Mouse (Mus musculus) v-Abl transformed pro-B cells (cell line): ENCODE results near the gene Atcay.

Source experiments
- in situ Hi-C, 2 experiments: fragments of 400-800 bp; cut with MboI; formaldehyde crosslinking; loops; one replicate each; pipeline ENCODE4 v1.15.1; 2025; ENCODE audit not compliant: unreplicated experiment in 2 of 2

Gene Atcay

DNA sequence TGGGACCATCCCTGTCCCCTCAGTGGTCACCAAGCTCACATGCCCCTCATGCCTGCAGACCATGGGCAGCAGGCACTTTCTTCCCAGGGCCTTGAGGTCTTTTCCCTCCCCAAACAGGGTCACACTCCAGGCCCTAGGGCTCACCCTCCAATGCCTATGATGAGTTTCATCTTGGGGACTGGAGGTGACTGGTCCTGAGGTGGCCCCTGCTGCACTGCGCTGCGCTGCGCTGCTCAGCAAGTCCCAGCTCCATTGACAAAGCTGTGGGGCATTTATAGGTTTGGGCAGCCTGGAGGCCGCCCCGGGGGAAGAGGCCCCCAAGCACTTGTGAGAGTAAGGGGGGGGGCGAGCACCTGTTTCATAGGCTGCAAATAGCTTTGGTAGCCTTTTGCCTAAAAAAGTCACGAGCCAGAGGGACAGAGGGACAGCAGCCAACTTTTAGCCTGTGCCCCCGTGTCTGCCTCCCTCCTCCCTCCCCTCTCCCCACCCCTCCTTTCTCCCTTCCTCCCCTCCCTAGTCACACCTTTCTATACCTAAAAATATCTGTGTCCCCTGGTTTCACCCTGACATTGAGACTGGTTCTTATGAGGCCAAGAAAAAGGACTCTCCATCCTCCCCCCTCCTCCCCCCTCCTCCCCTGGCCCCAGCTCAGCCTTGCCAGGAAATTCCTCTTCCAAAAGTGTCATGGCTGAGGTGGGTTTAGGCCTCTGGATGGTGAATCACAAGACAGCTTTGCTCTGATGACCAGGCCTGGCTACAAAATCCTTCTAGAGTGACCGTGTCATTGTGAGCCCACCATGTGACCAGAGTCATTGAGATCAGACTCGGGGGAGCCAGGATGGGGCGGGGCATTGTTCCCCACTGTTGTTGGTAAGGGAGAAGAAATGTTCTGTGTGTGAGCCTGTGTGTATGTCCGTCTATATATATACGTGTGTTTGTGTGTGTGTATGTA, 28.6 kb downstream of the Atcay start, which contains the start of gene Nmrk2:
Gene Nmrk2, minus strand, starts transcription at position 245 of the 952 bp plus-strand sequence.
- in situ Hi-C loops = loop anchor here in 1 of 2 experiments (25.0 kb wide), 1 partner anchor 960 kb away; no protein-coding TSS in a partner anchor

DNA sequence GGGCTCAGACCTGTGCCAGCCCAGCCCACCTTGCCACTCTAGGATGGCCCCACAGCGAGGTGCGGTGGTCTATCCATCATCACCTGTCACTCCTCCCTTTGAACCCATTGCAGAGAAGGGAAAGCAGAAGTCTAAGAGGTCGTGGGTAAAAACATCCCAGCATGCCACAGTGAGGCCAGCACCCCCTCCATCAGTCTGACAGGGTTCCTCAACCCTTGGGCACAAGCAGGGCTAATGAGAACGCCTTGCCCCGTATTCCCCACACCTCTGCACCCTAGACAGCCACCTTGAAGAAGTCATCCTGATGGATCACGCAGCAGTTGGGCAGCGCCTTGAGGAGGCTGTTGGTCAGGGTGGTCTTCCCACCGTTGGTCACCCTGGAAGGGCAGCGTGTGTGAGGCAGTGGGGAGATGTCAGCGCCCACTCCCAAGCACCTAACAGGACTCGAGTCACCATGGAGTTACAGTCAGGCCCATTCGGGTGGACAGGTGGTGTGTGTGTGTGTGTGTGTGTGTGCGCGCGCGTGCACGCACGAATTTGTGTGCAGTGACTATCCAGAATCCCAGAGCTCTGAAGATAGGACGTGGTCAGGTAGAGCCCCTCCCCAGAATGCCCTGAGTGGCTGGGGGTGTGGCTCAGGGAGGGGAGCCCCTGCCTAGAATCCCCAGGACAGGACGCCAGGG, 29.9 kb downstream of the Atcay start:
- in situ Hi-C loops = loop anchor here in 1 of 2 experiments (25.0 kb wide), 1 partner anchor 962 kb away; no protein-coding TSS in a partner anchor

GRCm38 (mm10) chr10:81200141-81200540, 30.5 kb downstream of the Atcay start:
- in situ Hi-C loops = loop anchor here in 1 of 2 experiments (25.0 kb wide), 1 partner anchor 962 kb away; no protein-coding TSS in a partner anchor

GRCm38 (mm10) chr10:81198990-81199389, 31.6 kb downstream of the Atcay start:
- in situ Hi-C loops = loop anchor here in 1 of 2 experiments (5.0 to 10.0 kb wide), 2 partner anchors 88 to 356 kb away; partner anchors contain the start of gene Aes

DNA sequence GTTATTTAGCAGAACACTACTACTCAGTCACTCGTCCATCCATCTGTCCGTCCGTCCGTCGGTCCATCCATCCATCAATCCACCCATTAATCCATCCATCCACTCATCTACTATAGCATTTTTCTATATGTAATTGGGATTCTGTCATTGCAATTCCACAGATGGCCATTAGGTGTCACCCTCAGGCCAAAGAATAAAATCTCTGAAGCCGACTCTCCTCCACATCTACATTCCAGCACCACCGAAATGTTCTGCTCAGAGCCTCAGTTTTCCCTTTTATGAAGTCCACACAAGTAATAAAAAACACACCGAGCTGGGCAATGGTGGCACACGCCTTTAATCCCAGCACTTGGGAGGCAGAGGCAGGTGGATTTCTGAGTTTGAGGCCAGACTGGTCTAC, 32.4 kb downstream of the Atcay start:
- in situ Hi-C loops = loop anchor here in 1 of 2 experiments (5.0 to 10.0 kb wide), 2 partner anchors 89 to 357 kb away; partner anchors contain the start of gene Aes

GRCm38 (mm10) chr10:81197305-81197704, 33.3 kb downstream of the Atcay start:
- in situ Hi-C loops = loop anchor here in 1 of 2 experiments (5.0 to 10.0 kb wide), 2 partner anchors 90 to 357 kb away; partner anchors contain the start of gene Aes

GRCm38 (mm10) chr10:81196470-81197065, 34.1 kb downstream of the Atcay start:
- in situ Hi-C loops = loop anchor here in 1 of 2 experiments (5.0 to 10.0 kb wide), 2 partner anchors 91 to 358 kb away; partner anchors contain the start of gene Aes

DNA sequence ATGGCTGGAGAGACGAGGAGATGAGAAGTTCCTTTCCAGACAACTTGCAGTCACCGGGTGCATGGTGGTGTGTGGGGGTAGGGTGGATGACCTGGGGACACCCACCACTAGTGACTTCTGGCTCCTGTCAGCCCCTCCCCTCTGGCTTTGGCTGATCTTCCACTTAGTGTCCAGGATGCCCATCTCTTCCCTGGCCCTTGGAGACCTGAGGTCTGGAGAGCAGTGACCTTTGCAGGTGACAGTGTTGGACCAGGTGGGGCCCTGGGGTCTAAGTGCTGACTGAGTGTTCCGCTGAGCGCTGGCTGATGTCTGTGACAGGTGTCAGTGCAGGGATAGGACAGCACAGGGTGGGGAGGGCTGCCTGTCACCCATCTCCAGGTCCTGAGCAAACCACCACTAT, 35.3 kb downstream of the Atcay start:
- in situ Hi-C loops = loop anchor here in 1 of 2 experiments (5.0 to 10.0 kb wide), 2 partner anchors 92 to 360 kb away; partner anchors contain the start of gene Aes

DNA sequence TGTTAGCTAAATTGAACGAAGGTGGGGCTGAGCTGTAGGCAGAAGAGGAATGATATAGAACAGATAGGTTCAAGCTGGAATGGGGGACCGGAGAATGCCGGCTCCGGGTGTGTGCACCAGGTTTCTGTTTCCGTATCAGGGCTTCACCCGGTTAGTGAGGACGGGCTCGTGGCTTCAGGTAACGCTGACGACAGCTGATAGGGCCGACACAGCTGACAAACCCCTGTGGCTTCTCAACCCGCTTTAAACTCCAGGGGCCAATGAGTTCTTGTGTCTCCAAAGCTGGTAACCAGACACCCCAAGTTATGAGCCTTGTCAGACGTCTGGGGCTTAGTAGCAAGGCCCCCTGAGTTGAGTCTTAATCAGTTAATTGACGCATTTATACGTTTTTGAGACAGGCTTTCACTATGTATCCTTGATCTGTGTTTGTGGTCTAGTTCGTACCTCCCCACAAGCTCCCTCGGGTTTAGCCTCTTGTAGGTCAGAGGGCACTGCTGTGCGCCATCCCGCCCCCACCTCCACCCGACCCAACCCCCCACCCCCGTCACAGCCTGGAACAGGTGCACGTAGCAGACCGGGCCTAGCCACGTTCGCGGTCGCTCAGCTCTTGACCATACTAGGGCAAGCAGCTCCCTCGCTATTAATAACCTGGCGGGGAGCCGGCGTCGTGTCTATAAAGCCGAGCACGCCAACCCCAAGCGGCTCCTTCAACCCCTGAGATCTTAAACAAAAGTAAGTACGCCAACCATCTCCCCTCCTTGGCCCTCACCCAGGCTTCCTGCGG, 36.5 kb downstream of the Atcay start:
- in situ Hi-C loops = loop anchor here in 1 of 2 experiments (10.0 kb wide), 1 partner anchor 361 kb away; the partner anchor contains the start of gene Aes

- in situ Hi-C loops = loop anchor here in 1 of 2 experiments (10.0 kb wide), 1 partner anchor 362 kb away; the partner anchor contains the start of gene Aes
These were observed 37.6 kb downstream of the Atcay start for GRCm38 (mm10) chr10:81192968-81193501.

DNA sequence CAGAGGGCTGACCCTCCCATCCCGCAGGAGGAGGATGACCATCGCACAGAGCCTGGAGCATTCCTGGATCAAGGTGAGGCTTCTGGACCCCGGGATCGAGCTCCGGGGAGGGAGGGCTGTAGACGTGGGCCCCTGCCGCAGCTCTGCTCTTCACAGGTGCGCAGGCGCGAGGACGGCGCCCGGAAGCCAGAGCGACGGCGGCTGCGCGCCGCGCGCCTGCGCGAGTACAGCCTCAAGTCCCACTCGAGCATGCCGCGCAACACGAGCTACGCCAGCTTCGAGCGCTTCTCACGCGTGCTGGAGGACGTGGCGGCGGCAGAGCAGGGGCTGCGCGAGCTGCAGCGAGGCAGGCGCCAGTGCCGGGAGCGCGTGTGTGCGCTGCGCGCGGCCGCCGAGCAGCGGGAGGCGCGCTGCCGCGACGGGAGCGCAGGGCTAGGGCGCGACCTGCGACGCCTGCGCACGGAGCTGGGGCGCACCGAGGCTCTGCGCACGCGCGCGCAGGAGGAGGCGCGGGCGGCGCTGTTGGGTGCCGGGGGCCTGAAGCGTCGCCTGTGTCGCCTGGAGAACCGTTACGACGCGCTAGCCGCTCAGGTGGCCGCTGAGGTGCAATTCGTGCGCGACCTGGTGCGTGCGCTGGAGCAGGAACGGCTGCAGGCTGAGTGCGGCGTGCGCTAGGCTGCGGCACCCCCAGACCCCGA, 38.2 kb downstream of the Atcay start:
- in situ Hi-C loops = loop anchor here in 1 of 2 experiments (10.0 kb wide), 1 partner anchor 362 kb away; the partner anchor contains the start of gene Aes

DNA sequence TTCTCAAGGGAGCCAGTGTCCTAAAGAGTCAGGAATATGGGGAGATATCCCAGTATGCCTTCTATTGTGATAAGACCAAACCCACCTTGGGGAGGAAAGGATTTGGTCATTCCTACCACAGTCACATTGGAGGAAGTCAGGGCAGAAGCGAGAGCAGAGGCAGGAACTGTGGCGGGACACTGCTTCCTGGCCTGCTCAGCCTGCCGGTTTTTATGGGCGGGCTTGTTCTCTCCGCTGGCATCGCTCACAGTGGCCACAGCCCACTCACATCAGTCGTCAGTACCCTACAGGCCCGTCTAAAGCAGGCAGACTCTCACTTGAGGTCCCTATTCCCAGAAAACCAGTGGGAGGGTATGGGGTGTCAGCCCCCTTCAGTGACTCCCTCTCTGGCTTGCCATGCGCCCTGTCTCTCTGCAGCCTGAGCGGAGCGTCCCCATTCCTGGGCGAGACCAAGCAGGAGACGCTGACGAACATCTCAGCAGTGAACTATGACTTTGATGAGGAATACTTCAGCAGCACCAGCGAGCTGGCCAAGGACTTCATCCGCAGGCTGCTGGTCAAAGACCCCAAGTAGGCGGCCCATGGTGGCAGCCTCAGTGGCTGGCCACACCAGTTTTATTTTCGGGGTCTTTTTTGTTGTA, 39.2 kb downstream of the Atcay start:
- in situ Hi-C loops = loop anchor here in 1 of 2 experiments (10.0 kb wide), 1 partner anchor 363 kb away; the partner anchor contains the start of gene Aes

DNA sequence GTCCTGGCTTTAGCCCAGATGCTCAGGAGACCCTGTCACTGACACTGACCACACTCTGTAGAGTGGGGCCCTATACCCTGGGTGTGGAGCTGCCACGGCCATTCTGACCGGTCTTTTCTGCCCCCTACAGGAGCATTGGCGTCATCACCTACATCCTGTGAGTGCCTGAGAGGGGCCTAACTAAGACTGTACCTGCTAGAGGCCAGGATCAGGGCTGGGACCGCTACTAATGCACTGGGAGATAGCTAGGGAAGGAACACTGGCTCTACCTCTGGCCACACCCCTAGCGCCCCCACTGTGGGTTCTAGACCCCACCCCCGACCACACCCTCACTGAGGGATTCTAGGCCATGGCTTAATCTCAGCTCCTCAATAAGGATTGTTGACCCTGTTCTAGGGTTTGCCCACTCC, 39.7 kb downstream of the Atcay start:
- in situ Hi-C loops = loop anchor here in 1 of 2 experiments (10.0 kb wide), 1 partner anchor 364 kb away; the partner anchor contains the start of gene Aes

DNA sequence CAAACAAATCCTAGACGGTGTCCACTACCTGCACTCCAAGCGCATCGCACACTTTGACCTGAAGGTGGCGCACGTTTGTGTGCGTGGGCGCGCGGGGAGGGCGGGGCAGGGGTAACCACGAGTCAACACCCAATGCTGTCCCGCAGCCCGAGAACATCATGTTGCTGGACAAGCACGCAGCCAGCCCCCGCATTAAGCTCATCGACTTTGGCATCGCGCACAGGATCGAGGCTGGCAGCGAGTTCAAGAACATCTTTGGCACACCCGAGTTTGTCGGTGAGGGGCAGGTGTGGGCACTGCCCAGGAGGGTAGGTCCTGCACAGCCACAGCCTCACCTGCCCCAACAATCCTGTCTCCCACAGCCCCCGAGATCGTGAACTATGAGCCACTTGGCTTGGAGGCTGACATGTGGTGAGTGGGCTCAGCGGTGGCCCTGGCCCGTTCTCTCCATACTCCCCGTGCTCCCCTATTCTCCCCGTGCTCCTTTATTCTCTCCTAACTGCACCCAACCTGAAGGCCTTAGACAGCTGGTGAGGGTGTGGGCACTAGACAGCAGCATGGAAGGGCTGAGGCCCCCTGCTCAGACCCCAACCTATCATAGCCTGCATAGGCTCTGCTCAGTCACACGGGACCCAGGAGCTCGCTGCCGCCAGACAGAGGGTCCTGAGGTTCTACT, 40.3 kb downstream of the Atcay start:
- in situ Hi-C loops = loop anchor here in 1 of 2 experiments (10.0 kb wide), 1 partner anchor 364 kb away; the partner anchor contains the start of gene Aes

DNA sequence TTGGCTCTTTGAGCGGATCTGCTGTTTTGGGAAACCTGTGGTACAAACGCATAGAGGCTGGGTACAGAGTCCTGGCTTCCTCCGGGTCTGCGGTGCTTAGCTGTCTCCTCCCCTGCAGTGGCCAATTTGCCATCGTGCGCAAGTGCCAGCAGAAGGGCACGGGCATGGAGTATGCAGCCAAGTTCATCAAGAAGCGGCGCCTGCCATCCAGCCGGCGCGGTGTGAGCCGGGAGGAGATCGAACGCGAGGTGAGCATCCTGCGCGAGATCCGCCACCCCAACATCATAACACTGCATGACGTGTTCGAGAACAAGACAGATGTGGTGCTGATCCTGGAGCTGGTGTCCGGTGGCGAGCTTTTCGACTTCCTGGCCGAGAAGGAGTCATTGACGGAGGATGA, 40.8 kb downstream of the Atcay start:
- in situ Hi-C loops = loop anchor here in 1 of 2 experiments (10.0 kb wide), 1 partner anchor 365 kb away; the partner anchor contains the start of gene Aes

DNA sequence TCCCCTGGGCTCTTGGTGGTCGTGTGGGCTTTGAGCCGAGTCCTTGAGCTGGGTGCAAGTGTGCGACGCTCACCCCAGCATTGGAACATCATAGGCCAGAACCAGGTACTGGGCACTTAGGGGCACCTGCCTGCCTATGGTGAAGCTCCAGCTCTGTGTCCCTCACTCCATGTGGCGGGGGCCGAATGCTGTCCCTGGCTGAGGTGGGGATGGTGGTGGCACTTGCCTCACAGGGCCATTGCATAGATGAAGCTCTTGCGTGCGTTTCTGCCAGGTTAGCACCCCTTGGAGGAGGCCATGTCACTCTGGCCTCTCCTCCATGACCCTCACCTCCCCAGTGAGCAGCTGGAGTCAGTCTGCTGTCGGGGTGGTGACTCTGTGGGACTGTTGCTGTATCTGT, 43.5 kb downstream of the Atcay start:
- in situ Hi-C loops = no loop called here

GRCm38 (mm10) chr10:81184765-81185164, 45.9 kb downstream of the Atcay start:
- in situ Hi-C loops = no loop called here
